In the genomic region with DNA sequence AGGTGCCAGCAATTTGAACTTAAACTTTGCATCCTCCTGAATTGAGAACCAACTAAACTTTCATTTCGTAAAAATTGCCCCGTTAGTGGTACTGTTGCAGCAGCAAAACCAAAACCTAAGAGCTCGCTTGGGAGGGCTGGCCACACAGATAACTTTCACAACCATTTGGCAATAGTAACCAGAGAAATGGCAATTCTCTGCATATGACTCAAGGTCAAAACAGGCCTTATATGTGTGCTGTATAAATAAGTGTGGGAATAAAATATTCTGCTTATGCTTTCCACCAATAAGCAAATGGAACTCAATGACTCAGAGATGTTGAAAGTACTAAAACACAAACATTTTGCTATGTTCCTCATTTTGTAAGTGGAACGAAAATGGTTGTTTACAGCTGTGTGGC, we compare ENCODE assay signal across 25 mouse cellular contexts.
"Had no signal": no experiment of that assay in that cellular context is flagged by ENCODE, and none has a peak within 500 bp of the region (broad histone marks: within the 10 kb centered on the region; RNA-seq: fewer than 3 reads in every experiment).

No protein-coding gene starts in this region.

- H3K4me3 ChIP-seq: heart, embryonic 10.5 days; heart, embryonic 12.5 days; hindbrain, embryonic 10.5 days; hindbrain, embryonic 12.5 days; intestine, embryonic 15.5 days; left cerebral cortex, adult 2 months; limb, embryonic 10.5 days; limb, embryonic 12.5 days; liver, embryonic 13.5 days; liver, embryonic 15.5 days had no signal

- H3K4me2 ChIP-seq: heart, embryonic 12.5 days; hindbrain, embryonic 12.5 days; hindbrain, embryonic 14.5 days; intestine, embryonic 15.5 days; limb, embryonic 12.5 days; liver, embryonic 11.5 days; liver, embryonic 13.5 days; liver, embryonic 15.5 days had no signal

- H3K9me3 ChIP-seq: heart, embryonic 10.5 days; hindbrain, embryonic 12.5 days; intestine, embryonic 15.5 days; limb, embryonic 10.5 days; liver, embryonic 13.5 days; liver, embryonic 15.5 days had no signal

- ATAC-seq: hindbrain, embryonic 16.5 days; inflammation-experienced regulatory T-cells, adult 6 months; intestine, embryonic 15.5 days; intestine, postnatal 0 days had no signal

- H3K36me3 ChIP-seq: heart, embryonic 10.5 days; heart, embryonic 12.5 days; hindbrain, embryonic 10.5 days; hindbrain, embryonic 12.5 days; intestine, embryonic 15.5 days; limb, embryonic 10.5 days; limb, embryonic 12.5 days; liver, embryonic 13.5 days; liver, embryonic 15.5 days had no signal

- H3K4me1 ChIP-seq: heart, embryonic 10.5 days; heart, embryonic 12.5 days; hindbrain, embryonic 10.5 days; hindbrain, embryonic 12.5 days; intestine, embryonic 15.5 days; limb, embryonic 10.5 days; limb, embryonic 12.5 days; liver, embryonic 13.5 days; liver, embryonic 15.5 days had no signal

- H3K27me3 ChIP-seq: heart, embryonic 12.5 days; hindbrain, embryonic 12.5 days; intestine, embryonic 15.5 days; limb, embryonic 12.5 days; liver, embryonic 13.5 days; liver, embryonic 15.5 days had no signal

- DNase-seq: gastrocnemius, postnatal 14 days; heart, adult 11 months; heart, postnatal 10 days; heart, postnatal 4 days; kidney, adult 18-20 months; kidney, adult 8-10 months; kidney, postnatal 14 days; kidney, postnatal 36 days; liver; liver, embryonic 13.5 days had no signal

- H3K9ac ChIP-seq: heart, embryonic 12.5 days; hindbrain, embryonic 12.5 days; hindbrain, embryonic 14.5 days; intestine, embryonic 15.5 days; limb, embryonic 12.5 days; liver, embryonic 13.5 days; liver, embryonic 15.5 days had no signal

- H3K27ac ChIP-seq: heart, embryonic 10.5 days; hindbrain, embryonic 10.5 days; hindbrain, embryonic 12.5 days; hindbrain, embryonic 14.5 days; intestine, embryonic 15.5 days; kidney, postnatal 0 days; left cerebral cortex, adult 2 months; limb, embryonic 10.5 days; limb, embryonic 12.5 days; liver, embryonic 13.5 days; liver, embryonic 15.5 days had no signal
